Mouse (Mus musculus) myocyte (in vitro differentiated cells): ENCODE measurements around the gene Coro1c.

ENCODE experiments used
- MYOG ChIP-seq, 3 experiments: IDR thresholded peaks; one replicate each; pipeline ENCODE4 v1.6.1; 2011; ENCODE audit warnings: control low read depth in 2 of 3, low read depth in 2 of 3, mild to moderate bottlenecking in 2 of 3; ENCODE audit not compliant: insufficient read length in 2 of 3, control insufficient read depth in 1 of 3, insufficient read depth in 1 of 3
- POLR2A ChIP-seq: IDR thresholded peaks from one replicate; pipeline ENCODE4 v1.6.1; 2011; ENCODE audit warnings: low read depth, mild to moderate bottlenecking, control low read depth, moderate library complexity; ENCODE audit not compliant: insufficient read length
- TCF12 ChIP-seq: IDR thresholded peaks from one replicate; pipeline ENCODE4 v1.6.1; 2011; ENCODE audit warnings: mild to moderate bottlenecking, control low read depth; ENCODE audit not compliant: poor library complexity, insufficient read depth, severe bottlenecking
- USF1 ChIP-seq: IDR thresholded peaks from one replicate; pipeline ENCODE4 v1.6.1; 2011; ENCODE audit warnings: low read depth, mild to moderate bottlenecking, control low read depth, moderate library complexity

- TF ChIP-seq POLR2A (no peak), TCF12 (no peak), MYOG (IDR thresholded peaks at IDR 0.05; ENCODE audit: control insufficient read depth in 1 of 3, insufficient read depth in 1 of 3, insufficient read length in 2 of 3, low read depth in 2 of 3) (no peak), USF1 (no peak)
Measured at GRCm38 (mm10) chr5:113796401-113797148, 112.0 kb downstream of the Coro1c start.
